Mouse (Mus musculus): ENCODE measurements around the gene Ugt1a10. TPM values are rescaled to one million over a fixed set of nuclear protein-coding genes. Genes with fewer than 3 reads are reported as not detected.

Gene Ugt1a10
- polyA plus RNA-seq, 1 experiment = 166 TPM

GRCm38 (mm10) chr1:88254793-88255465 is 199.7 kb downstream of the Ugt1a10 start:
- no peaks in the 10 kb centered on the region for H3K27me3 ChIP-seq (replicated peaks; ENCODE audit: control insufficient read depth, insufficient read depth, low read length)
- no peaks in the 10 kb centered on the region for H3K36me3 ChIP-seq (ENCODE audit: control insufficient read depth, insufficient read depth, low read length)
- no peak overlapping the region for H3K4me3 ChIP-seq (ENCODE audit: insufficient read depth, low read depth, low read length)
- H3K27ac ChIP-seq (ENCODE audit: insufficient read depth, low read depth, low read length) = no peak overlapping the region
- WGBS = 78% methylated on average over 12 of the region's 12 CpGs
- DNase-seq = no peak
- no peak for TF ChIP-seq POLR2A (IDR thresholded peaks at IDR 0.05; ENCODE audit: low read depth, low read length)
- TF ChIP-seq CTCF (conservative IDR thresholded peaks at IDR 0.05; ENCODE audit: insufficient read depth, insufficient read length, low read depth, low read length) = no peak
- H3K4me1 ChIP-seq (ENCODE audit: control insufficient read depth, insufficient read depth, low read length) = no peaks in the 10 kb centered on the region; the same call in 1 of the 2 replicates

DNA sequence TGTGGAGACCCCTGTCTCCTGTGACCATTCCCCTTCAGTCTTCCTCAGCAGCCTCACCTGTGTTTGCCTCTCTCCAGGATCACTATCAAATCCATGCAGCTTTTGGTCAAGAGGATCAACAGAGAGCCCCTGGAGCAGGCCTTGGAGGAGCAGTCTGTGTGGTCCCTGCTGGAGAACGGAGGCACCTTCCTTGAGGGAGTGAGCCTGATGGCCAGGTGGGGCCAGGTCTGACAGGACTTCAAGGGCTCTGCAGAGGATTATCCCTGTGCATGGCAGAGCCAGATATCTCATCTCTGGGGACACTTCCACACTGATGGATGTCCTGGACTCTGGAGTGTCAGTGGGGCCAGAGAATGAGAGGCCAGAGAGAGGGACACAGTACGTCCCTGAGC is 200.3 kb downstream of the Ugt1a10 start:
- WGBS = 62% methylated on average over 2 of the region's 2 CpGs
- Histone ChIP-seq H3K4me1 (ENCODE audit: control insufficient read depth, insufficient read depth, low read length) (no peaks in the 10 kb centered on the region; the same call in 1 of the 2 replicates), H3K36me3 (ENCODE audit: control insufficient read depth, insufficient read depth, low read length) (no peaks in the 10 kb centered on the region), H3K4me3 (ENCODE audit: insufficient read depth, low read depth, low read length) (no peak overlapping the region), H3K27me3 (replicated peaks; ENCODE audit: control insufficient read depth, insufficient read depth, low read length) (no peaks in the 10 kb centered on the region), H3K27ac (ENCODE audit: insufficient read depth, low read depth, low read length) (no peak overlapping the region)
- no peak for TF ChIP-seq POLR2A (IDR thresholded peaks at IDR 0.05; ENCODE audit: low read depth, low read length)
- TF ChIP-seq CTCF (conservative IDR thresholded peaks at IDR 0.05; ENCODE audit: insufficient read depth, insufficient read length, low read depth, low read length) = no peak
- no peak for DNase-seq

DNA sequence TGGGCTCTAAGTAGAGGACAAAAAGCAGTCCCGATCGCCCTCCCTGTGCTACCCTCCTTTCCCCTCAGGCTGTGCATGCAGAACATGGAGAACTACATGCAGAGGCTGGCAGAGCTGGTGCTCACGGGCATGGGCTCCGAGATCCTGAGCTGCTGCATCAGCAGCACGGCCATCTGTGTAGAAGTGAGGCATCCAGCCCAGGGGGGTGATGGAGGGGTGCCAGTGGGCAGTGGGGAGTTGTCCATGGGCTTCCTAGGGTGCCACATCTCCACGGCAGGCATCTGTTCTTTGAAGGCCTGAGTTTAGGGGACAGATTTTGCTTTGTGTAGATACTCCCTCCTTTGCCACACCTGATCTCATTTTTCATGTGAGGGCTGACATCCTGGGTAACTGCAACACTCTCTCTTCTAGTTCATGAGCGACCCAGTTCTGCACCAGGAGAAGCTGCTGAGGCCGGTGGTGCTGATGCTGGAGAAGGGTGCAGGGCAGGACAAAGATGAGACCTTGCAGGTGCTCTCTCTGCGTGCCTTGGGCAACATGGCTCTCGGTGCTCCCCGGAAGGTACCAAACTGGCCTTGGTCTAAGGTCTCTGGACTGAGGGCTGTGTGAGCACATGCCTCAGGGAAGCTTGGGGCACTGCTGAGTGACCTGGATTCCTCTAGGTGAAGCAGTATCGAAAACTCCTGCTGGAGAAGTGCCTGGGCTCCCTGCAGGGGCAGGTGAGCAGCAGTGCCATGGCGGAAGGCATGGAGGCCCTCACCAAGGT is 201.0 kb downstream of the Ugt1a10 start:
- H3K27me3 ChIP-seq (replicated peaks; ENCODE audit: control insufficient read depth, insufficient read depth, low read length) = no peaks in the 10 kb centered on the region
- 80% methylated on average over 13 of the region's 13 CpGs for WGBS
- H3K36me3 ChIP-seq (ENCODE audit: control insufficient read depth, insufficient read depth, low read length) = no peaks in the 10 kb centered on the region
- DNase-seq = no peak
- H3K4me1 ChIP-seq (ENCODE audit: control insufficient read depth, insufficient read depth, low read length) = no peaks in the 10 kb centered on the region; the same call in 1 of the 2 replicates
- H3K27ac ChIP-seq (ENCODE audit: insufficient read depth, low read depth, low read length) = no peak overlapping the region
- no peak for TF ChIP-seq POLR2A (IDR thresholded peaks at IDR 0.05; ENCODE audit: low read depth, low read length)
- no peak for TF ChIP-seq CTCF (conservative IDR thresholded peaks at IDR 0.05; ENCODE audit: insufficient read depth, insufficient read length, low read depth, low read length)
- H3K4me3 ChIP-seq (ENCODE audit: insufficient read depth, low read depth, low read length) = no peak overlapping the region

GRCm38 (mm10) chr1:88256886-88257663 is 201.9 kb downstream of the Ugt1a10 start:
- no peaks in the 10 kb centered on the region; the same call in 1 of the 2 replicates for H3K4me1 ChIP-seq (ENCODE audit: control insufficient read depth, insufficient read depth, low read length)
- H3K36me3 ChIP-seq (ENCODE audit: control insufficient read depth, insufficient read depth, low read length) = no peaks in the 10 kb centered on the region
- no peak for DNase-seq
- TF ChIP-seq POLR2A (IDR thresholded peaks at IDR 0.05; ENCODE audit: low read depth, low read length) (no peak), CTCF (conservative IDR thresholded peaks at IDR 0.05; ENCODE audit: insufficient read depth, insufficient read length, low read depth, low read length) (no peak)
- no peak overlapping the region for H3K27ac ChIP-seq (ENCODE audit: insufficient read depth, low read depth, low read length)
- 76% methylated on average over 10 of the region's 10 CpGs for WGBS
- no peaks in the 10 kb centered on the region for H3K27me3 ChIP-seq (replicated peaks; ENCODE audit: control insufficient read depth, insufficient read depth, low read length)
- no peak overlapping the region for H3K4me3 ChIP-seq (ENCODE audit: insufficient read depth, low read depth, low read length)

GRCm38 (mm10) chr1:88257681-88258080 is 202.5 kb downstream of the Ugt1a10 start:
- DNase-seq = no peak
- Histone ChIP-seq H3K4me1 (ENCODE audit: control insufficient read depth, insufficient read depth, low read length) (no peaks in the 10 kb centered on the region; the same call in 1 of the 2 replicates), H3K4me3 (ENCODE audit: insufficient read depth, low read depth, low read length) (no peak overlapping the region), H3K36me3 (ENCODE audit: control insufficient read depth, insufficient read depth, low read length) (no peaks in the 10 kb centered on the region), H3K27me3 (replicated peaks; ENCODE audit: control insufficient read depth, insufficient read depth, low read length) (no peaks in the 10 kb centered on the region), H3K27ac (ENCODE audit: insufficient read depth, low read depth, low read length) (no peak overlapping the region)
- 81% methylated on average over 6 of the region's 6 CpGs for WGBS
- TF ChIP-seq CTCF (conservative IDR thresholded peaks at IDR 0.05; ENCODE audit: insufficient read depth, insufficient read length, low read depth, low read length) (no peak), POLR2A (IDR thresholded peaks at IDR 0.05; ENCODE audit: low read depth, low read length) (no peak)

GRCm38 (mm10) chr1:88258361-88258760 is 203.2 kb downstream of the Ugt1a10 start:
- H3K4me1 ChIP-seq (ENCODE audit: control insufficient read depth, insufficient read depth, low read length) = no peaks in the 10 kb centered on the region; the same call in 1 of the 2 replicates
- no peak overlapping the region for H3K4me3 ChIP-seq (ENCODE audit: insufficient read depth, low read depth, low read length)
- no peaks in the 10 kb centered on the region for H3K36me3 ChIP-seq (ENCODE audit: control insufficient read depth, insufficient read depth, low read length)
- DNase-seq = no peak
- no peaks in the 10 kb centered on the region for H3K27me3 ChIP-seq (replicated peaks; ENCODE audit: control insufficient read depth, insufficient read depth, low read length)
- no peak for TF ChIP-seq CTCF (conservative IDR thresholded peaks at IDR 0.05; ENCODE audit: insufficient read depth, insufficient read length, low read depth, low read length)
- no peak for TF ChIP-seq POLR2A (IDR thresholded peaks at IDR 0.05; ENCODE audit: low read depth, low read length)
- WGBS = 66% methylated on average over 6 of the region's 6 CpGs
- no peak overlapping the region for H3K27ac ChIP-seq (ENCODE audit: insufficient read depth, low read depth, low read length)

All from kidney, adult 2 months (tissue).